Mouse (Mus musculus): ENCODE measurements around the gene Gm1113.

Gm1113 gene

GRCm38 (mm10) chr9:35529141-35529540 is 11.1 kb upstream of the Gm1113 start:
- no peak for DNase-seq (ENCODE audit: low read depth, low spot score)

- DNase-seq (ENCODE audit: low read depth, low spot score), result peak; percentile 39
These were observed 5.9 kb upstream of the Gm1113 start for GRCm38 (mm10) chr9:35523941-35524411.

- DNase-seq (ENCODE audit: low read depth, low spot score), result peak; percentile 56
These were observed 5.5 kb upstream of the Gm1113 start for GRCm38 (mm10) chr9:35523541-35523940.

DNA sequence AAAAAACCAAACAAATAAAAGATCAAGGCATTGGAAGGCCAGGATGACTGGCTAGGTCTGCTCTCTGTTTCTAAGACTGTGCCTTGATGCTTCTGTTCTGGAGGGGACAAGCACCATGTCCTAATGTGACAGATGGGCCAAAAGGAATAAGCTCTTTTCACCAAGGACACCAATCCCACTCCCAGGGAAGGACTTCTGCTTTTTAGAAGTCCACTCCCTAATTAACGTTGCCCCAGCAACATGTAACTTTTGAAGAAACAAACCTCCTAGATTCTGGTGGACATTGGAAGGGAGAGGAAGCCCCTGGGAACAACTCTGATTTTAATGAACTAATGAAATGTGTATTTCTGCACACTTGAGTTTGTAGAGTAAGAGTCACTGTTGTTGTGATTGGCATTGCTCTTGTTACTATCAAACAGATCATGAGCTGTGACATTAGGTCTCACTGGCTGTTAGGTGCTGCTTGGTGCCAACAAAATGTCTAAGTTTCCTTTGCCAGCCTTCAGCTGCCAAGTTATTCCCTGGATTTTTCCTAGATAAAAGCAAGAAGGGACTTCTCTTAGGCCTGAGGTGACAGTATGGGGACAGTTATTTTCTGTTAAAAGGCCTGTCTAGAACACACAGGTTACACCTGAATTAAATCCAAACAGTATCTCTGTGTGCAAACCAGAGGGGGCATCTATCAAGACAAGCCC is 4.9 kb upstream of the Gm1113 start:
- DNase-seq (ENCODE audit: low read depth, low spot score), result no peak

GRCm38 (mm10) chr9:35522241-35522640 is 4.2 kb upstream of the Gm1113 start:
- DNase-seq (ENCODE audit: low read depth, low spot score), result no peak

DNA sequence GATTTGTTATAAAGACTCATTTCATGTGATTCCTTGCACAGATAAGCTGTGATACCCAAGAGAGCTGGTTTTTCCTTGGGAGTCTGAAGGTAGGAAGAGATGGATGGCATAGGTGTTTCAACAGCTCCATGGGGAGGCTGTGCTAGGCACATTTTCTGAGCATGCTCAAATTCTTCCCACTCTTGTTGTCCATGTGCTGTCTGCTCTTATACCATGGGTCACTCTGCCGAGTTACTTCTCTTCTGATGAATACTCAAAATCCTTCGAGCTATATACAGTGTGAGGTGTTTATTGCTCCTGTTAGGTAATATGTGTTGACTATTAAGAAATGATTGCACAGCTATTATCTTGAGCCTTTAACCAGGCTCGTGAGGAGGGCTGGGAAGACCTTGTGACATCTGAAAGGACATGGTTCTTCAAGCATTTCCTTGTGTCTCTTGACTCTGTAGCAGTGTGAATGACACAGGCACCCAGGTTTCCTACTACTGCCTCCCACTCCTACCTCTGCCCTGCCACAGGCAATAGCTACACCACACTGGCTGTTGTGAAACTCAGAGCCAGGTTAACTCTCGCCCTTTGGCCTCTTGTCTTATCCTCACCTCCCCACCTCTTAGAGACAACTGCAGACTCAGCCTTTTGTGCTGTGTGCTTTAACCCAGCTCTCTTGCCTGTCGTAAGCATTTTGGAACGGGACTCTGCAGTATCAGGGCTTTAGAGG is 2.7 kb upstream of the Gm1113 start:
- DNase-seq (ENCODE audit: low read depth, low spot score), result no peak

- DNase-seq (ENCODE audit: low read depth, low spot score), result no peak
These were observed 1.4 kb downstream of the Gm1113 start for GRCm38 (mm10) chr9:35516711-35517110.

DNA sequence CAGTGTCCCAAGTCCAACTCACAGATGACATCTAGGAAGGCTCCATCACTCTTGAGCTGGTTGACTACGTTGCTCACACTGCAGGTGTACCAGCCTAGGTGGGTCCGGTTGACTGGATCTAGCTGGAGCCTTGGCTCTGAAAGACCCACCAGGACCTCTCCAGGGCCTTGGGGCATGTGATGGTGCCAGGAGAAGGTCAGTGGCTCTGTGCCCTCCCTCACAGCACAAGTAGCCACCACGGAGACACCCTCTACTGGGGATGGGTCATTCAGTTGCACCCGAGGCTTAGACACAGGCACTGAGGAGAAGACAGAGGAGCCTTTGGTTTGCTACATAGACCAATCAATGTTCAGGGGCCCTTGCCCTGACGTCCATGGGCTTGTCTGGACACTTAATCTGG is 1.9 kb downstream of the Gm1113 start:
- no peak for DNase-seq (ENCODE audit: low read depth, low spot score)

DNA sequence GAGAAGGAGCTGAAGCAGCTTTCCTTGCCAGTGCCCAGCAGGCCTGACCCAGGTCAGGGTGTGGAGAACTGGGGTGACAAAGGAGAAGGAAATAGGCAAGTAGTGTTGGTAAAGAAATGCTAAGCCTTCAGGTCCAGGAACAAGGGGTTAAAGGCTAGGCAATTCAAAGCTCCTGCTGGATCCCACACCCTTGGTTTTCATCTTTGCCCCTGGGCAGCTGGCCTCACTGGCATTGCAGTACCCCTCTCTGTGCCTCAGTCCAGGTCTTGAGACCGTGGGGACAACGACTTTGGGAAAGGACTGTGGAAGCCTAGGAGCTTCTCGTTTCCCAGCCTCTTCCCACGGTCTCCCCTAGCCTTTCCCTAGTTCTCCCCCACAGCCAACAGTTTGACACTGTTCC is 4.2 kb downstream of the Gm1113 start:
- DNase-seq (ENCODE audit: low read depth, low spot score), result no peak

DNA sequence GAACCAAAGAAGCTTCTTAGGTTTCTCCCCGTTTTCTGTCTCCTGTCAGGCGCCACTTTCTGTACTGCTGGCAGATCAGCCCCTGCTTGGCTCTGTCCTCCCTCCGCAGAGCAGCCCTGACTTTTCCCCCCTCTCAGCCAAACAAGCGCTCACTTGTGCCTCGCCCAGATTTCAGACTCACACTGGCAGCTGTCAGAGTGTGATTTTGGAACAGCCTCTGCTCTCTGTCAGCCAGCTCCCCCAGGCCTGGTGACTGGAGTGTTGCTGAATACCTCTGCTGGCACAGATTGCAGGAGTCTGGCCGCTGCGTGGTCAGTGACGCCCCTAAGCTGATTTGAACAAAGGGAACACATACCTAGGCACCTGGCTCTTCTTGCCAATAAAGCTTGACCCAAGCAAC is 9.8 kb downstream of the Gm1113 start:
- peak; percentile 51 for DNase-seq (ENCODE audit: low read depth, low spot score)

DNA sequence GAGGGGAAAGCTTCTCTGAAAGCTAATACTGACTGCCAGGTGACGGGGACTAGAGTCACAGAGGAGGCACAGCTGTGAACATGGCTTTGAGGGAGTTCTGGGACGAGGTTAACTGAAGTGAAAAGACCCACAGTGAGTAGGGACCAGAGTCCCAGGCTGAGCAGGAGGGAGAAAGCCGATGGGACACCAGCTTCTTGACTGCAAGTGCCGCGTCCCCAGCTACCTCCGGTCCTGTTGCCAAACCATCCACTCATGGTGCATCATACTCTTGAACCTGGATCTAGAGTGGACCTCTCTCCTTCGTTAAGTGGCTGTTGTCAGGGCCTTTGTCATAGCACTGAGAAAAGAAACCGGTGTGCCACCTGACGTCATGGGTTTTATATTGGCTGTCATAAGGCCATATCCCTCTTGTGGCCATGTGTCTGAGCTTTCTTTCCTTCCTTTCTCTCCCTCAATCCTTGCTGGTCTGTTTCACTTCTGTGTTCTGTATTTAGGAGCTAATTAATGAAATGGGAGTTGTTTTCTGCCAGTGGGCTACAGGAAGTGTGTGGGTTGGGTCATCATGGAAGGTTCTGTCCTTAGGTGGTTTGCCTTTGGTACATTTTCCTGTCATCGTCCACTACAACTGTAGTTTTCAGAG is 15.6 kb downstream of the Gm1113 start:
- no peak for DNase-seq (ENCODE audit: low read depth, low spot score)

GRCm38 (mm10) chr9:35499946-35500345 is 18.1 kb downstream of the Gm1113 start:
- DNase-seq (ENCODE audit: low read depth, low spot score), result no peak

GRCm38 (mm10) chr9:35495471-35495870 is 22.6 kb downstream of the Gm1113 start:
- DNase-seq (ENCODE audit: low read depth, low spot score), result no peak

GRCm38 (mm10) chr9:35494937-35495336 is 23.1 kb downstream of the Gm1113 start:
- DNase-seq (ENCODE audit: low read depth, low spot score), result no peak

DNA sequence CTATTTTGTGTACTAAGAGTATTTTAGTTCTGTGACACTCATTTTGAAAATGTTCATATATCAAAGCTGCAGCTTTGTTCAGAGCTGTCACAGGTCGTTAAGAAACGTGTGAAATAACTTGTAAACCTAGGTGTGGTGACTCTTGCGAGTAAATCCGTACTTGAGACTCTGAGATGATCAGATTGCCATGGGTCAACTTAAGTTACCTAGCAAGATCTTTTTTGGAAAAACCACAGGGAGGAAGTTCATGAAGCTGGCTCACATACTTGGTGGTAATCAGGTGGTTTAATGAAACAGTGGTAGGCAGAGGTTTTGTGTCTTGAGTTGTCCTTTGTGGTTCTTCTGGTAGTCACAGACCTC is 24.4 kb downstream of the Gm1113 start:
- DNase-seq (ENCODE audit: low read depth, low spot score), result no peak

DNA sequence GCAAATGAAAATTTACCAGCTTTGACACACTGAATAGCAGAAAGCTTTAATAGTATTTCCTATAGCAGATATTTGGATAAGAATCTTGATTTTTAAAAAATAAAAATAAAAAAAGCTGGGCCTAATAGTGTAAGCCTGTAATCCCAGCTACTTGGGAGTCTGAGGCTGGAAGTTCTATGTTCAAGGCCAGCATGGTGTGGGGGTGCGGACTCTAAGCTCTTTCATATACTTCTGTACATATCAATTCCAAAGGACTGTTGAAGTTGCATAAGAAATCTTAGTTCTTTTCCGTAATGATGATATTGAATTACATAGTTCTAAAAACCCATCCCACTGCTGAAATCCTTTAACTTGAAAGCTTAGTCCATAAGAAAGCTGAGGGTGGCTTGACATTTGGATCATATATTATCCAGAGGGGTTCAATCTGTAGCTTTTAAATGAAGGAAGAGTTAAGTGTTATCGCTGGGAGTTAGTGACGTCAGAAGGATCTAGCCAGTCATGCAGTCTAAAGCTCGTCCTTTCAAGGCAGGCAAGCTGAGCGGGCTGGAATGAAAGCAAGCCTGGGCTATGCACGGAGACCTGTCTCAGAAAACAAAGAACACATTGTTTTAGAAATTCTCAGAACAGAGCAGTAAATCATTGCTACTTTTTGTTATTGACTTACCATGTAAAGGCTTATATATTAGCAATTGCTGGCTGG is 24.9 kb downstream of the Gm1113 start:
- DNase-seq (ENCODE audit: low read depth, low spot score), result no peak

DNA sequence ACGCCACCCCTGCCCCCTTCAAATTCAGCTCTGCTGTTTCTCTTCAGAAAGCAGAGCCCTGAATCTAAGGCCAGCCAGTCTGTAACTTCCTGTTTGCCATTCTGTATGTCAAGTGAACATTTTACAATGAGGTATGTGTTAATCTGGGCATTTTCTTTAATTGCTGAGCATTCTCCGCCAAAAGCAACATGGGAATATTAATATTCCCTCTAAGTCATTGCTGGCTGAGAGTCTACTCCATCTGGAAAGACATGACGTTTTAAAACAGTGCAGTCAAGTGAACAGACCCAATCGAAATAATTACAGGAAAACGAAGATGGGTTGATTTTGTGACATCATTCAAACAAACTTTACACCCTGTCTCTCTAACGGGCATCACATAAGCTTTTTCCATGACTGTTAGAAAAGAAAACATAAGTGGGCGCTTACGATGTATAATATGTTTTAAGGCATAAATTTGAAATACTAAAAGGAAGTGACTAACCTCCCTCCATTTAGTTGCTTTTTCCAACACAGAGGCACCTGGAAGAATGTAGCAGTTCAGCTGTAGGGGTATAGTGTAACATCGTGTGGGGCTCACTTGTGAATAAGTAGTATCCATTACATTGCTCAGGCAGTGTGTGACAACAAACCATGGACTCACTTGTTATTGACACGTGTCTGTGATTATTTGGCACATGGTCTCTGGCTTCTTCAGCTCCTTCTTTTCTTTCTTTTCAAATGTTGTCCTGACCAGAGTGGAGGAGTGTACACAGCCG is 26.8 kb downstream of the Gm1113 start:
- DNase-seq (ENCODE audit: low read depth, low spot score), result no peak

DNA sequence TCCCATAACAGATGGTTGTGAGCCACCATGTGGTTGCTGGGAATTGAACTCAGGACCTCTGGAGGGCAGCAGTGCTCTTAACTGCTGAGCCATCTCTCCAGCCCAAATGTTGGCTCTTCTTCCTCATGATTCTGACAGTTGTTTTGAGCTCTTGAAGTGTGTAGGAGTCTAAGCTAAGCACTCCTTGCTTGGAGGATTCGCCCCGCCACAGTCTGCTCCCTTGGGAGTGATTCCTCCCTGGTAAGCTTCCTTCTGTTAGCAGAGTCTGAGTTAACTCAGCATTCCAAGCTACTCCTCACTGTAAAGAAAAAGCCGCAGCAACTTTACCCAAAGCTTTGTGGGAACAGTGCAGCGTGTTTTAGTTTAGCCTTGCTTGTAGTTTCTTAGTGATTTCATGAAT is 29.6 kb downstream of the Gm1113 start:
- DNase-seq (ENCODE audit: low read depth, low spot score), result no peak

DNA sequence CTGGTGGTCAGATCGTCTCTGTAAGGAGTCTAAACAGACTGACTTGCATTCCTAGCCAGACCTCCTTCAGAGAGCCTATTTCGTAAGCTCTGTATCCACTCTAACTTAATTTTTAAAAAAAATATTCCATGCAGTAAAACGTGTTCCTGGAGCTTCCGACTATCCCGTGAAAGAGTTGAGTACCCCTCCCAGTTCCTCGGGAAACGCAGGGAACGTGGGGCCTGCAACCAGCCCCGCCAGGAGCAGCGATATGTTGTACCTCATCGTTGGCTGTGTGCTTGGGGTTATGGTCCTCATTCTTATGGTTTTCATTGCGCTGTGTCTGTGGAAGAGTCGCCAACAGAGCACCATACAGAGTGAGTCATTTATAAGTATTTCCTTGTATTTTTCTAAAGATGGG is 31.5 kb downstream of the Gm1113 start:
- no peak for DNase-seq (ENCODE audit: low read depth, low spot score)

DNA sequence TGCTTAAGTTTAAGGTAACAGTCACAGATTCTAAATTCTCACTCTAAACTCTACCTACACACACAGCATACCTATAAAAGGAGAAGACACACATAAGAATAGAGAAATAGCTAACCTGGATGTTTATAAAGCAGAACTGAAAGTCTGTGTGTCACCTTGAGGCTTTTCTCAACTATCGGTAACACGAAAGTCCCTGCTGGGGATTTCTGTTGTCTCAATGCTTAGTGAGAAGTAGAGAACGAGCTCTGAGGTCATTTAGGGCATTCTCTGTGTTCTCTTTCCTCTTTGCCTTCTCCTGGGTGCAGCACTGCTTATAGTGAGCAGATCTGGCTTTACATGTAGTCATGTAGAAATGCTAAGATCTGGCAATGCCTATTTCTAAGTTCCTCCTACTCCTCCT is 34.1 kb downstream of the Gm1113 start:
- no peak for DNase-seq (ENCODE audit: low read depth, low spot score)

Measured in brain, embryonic 18.5 days (tissue).